Mouse (Mus musculus) small intestine, adult 2 months (tissue): ENCODE measurements around the gene Olfr553. TPM values are rescaled to one million over a fixed set of nuclear protein-coding genes. Genes with fewer than 3 reads are reported as not detected.

Experiments
- H3K27ac ChIP-seq: fragments of 200-500 bp; 2 replicates; pipeline ENCODE4 v1.5.1; 2012; ENCODE audit warnings: low read depth, low read length, control low read depth, inconsistent platforms; ENCODE audit not compliant: insufficient read depth
- H3K27me3 ChIP-seq: fragments of 200-500 bp; 2 replicates; pipeline ENCODE4 v1.6.1; 2012; ENCODE audit warnings: mild to moderate bottlenecking, moderate library complexity, low read length, inconsistent platforms; ENCODE audit not compliant: control insufficient read depth, insufficient read depth
- H3K36me3 ChIP-seq: fragments of 200-500 bp; 2 replicates; pipeline ENCODE4 v1.6.1; 2012; ENCODE audit warnings: mild to moderate bottlenecking, low read length, control low read depth, inconsistent platforms; ENCODE audit not compliant: control insufficient read depth, insufficient read depth
- H3K4me1 ChIP-seq: fragments of 200-500 bp; 2 replicates; pipeline ENCODE4 v1.6.1; 2012; ENCODE audit warnings: low read length, inconsistent platforms, mixed read lengths; ENCODE audit not compliant: control insufficient read depth, insufficient read depth, insufficient read length
- H3K4me3 ChIP-seq: fragments of 200-500 bp; 2 replicates; pipeline ENCODE4 v1.5.1; 2012; ENCODE audit warnings: low read depth, mild to moderate bottlenecking, control low read depth, inconsistent platforms, low read length, moderate library complexity
- CTCF ChIP-seq: fragments of 200-500 bp; IDR thresholded peaks from 2 replicates; pipeline ENCODE4 v1.5.1; 2012; ENCODE audit warnings: low read depth, mild to moderate bottlenecking, control low read depth, inconsistent platforms, low read length, moderate library complexity, mixed read lengths; ENCODE audit not compliant: insufficient replicate concordance, insufficient read length; ENCODE audit errors: extremely low read depth
- POLR2A ChIP-seq: fragments of 200-500 bp; IDR thresholded peaks from 2 replicates; pipeline ENCODE4 v1.6.1; 2012; ENCODE audit warnings: low read depth, mild to moderate bottlenecking, control low read depth, inconsistent platforms, low read length, moderate library complexity
- WGBS: fragments of 180-500 bp; shearing (Covaris S2); methylation state at CpG from one replicate; pipeline ENCODE4 v1.1.7; 2018; 5-methylcytosine and 5-hydroxymethylcytosine counted together
- polyA plus RNA-seq: library from polyadenylated mRNA; depleted of rRNA; stranded (reverse); fragments of >200 nt; gene quantifications from 2 replicates; pipeline ENCODE4 v1.2.3, GENCODE M21; 2012; rRNA removed

Olfr553 gene
- polyA plus RNA-seq, 1 experiment: not detected

DNA sequence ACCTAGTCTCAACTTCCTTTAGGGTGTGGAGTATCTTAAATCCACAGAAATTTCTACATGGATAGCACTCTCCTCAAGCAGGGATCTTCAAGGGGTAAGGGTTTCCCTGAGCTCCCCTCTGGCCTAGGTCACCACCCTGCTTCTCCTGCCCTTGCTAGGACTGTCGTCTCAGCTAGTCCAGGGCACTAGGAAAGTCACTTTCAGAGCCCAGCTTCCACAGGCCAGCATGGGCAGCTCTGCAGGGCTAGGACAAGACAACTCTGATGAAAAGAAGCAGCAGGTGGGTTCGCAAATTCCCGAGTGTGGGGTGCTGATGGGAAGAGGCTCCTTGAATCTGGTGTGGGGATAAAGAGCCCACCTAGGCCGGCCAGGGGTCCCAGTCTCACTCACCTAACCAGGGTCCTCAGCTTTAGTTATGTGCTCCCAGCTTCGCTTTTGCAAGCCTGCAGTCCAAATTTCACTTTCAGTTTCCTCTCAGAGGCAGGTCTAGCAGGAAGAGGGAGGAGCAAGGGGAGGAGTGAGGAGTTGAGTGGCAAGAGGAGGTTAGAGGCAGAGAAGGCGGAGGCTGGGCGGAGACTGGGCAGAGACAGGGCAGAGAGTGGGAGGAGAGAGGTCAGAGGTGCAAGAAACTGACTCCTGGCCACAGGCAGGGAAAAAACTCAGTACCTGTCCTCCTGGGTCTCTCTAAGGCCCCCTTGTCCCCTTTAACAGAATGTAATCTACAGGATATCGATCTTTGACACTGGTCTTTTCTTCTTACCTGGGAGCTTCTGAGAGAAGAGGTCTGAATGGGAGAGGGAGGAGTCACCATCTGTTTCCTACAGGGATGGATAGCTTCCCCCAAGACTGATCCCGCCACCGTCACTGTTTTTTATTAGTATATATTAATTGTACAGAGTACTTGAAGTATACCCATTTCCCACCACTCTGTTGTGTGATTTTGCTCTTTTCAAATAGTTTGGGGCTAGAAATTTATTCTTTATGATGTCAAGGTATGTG, 52.7 kb downstream of the Olfr553 start, which contains the start of gene Trim21:
TSS of gene Trim21 (minus strand) at position 488 of the 999 bp plus-strand sequence.
- Histone ChIP-seq H3K27me3 (no peaks in the 10 kb centered on the region; the same call in 1 of the 2 replicates), H3K4me3 (peak within 1 kb of the TSS; percentile 87), H3K36me3 (peaks cover 25% of the 10 kb centered on the region), H3K27ac (peak within 1 kb of the TSS; percentile 54), H3K4me1 (peaks cover 4% of the 10 kb centered on the region; the same call in 1 of the 2 replicates)
- TF ChIP-seq CTCF: no peak
- TF ChIP-seq POLR2A: peak; percentile 49; the same call in 1 of the 2 replicates
- WGBS: 5% methylated on average over 10 of the region's 10 CpGs

Other genes starting within 250 kb of the Olfr553 start
- gene Rrm1, start 176.5 kb downstream of the Olfr553 start, polyA plus RNA-seq: 2.2 and 4.0 TPM in 2 replicates
- gene Olfr543, start 136.5 kb downstream of the Olfr553 start, polyA plus RNA-seq: not detected in 2 replicates
- gene Olfr544, start 129.9 kb downstream of the Olfr553 start, polyA plus RNA-seq: not detected in 2 replicates
- gene Olfr545, start 118.6 kb downstream of the Olfr553 start, polyA plus RNA-seq: not detected in 2 replicates
- gene Olfr547, start 83.5 kb downstream of the Olfr553 start, polyA plus RNA-seq: not detected in 2 replicates
- gene Olfr548-ps1, start 77.3 kb downstream of the Olfr553 start, polyA plus RNA-seq: not detected in 2 replicates
- not detected in 2 replicates for gene Olfr549, start 68.3 kb downstream of the Olfr553 start, polyA plus RNA-seq
- 1.6 and 2.0 TPM in 2 replicates for gene Trim21, start 52.7 kb downstream of the Olfr553 start, polyA plus RNA-seq
- not detected in 2 replicates for gene Olfr550, start 46.8 kb downstream of the Olfr553 start, polyA plus RNA-seq
- gene Olfr551, start 26.3 kb downstream of the Olfr553 start, polyA plus RNA-seq: not detected in 2 replicates
- not detected in 2 replicates for gene Olfr552, start 20.4 kb downstream of the Olfr553 start, polyA plus RNA-seq
- not detected in 2 replicates for gene Olfr554, start 20.2 kb upstream of the Olfr553 start, polyA plus RNA-seq
- gene Olfr555, start 40.6 kb upstream of the Olfr553 start, polyA plus RNA-seq: not detected in 2 replicates
- gene Olfr556, start 46.7 kb upstream of the Olfr553 start, polyA plus RNA-seq: not detected in 2 replicates
- 1.7 and 2.2 TPM in 2 replicates for gene Trim68, start 69.1 kb upstream of the Olfr553 start, polyA plus RNA-seq
- not detected in 2 replicates for gene Olfr557, start 77.7 kb upstream of the Olfr553 start, polyA plus RNA-seq
- gene Olfr558, start 84.0 kb upstream of the Olfr553 start, polyA plus RNA-seq: 0.11 and 0.63 TPM in 2 replicates
- not detected in 2 replicates for gene Olfr33, start 100.9 kb upstream of the Olfr553 start, polyA plus RNA-seq
- gene Olfr559, start 109.3 kb upstream of the Olfr553 start, polyA plus RNA-seq: not detected in 2 replicates
- not detected in 2 replicates for gene Olfr560, start 141.1 kb upstream of the Olfr553 start, polyA plus RNA-seq
- 0.55 and 0.71 TPM in 2 replicates for gene Olfr78, start 141.3 kb upstream of the Olfr553 start, polyA plus RNA-seq
- gene Olfr561, start 153.0 kb upstream of the Olfr553 start, polyA plus RNA-seq: not detected in 2 replicates
- not detected in 2 replicates for gene Olfr564, start 185.3 kb upstream of the Olfr553 start, polyA plus RNA-seq
- gene Olfr566, start 240.5 kb upstream of the Olfr553 start, polyA plus RNA-seq: not detected in 2 replicates